Mouse (Mus musculus): ENCODE results near the gene Eomes. TPM values are rescaled to one million over a fixed set of nuclear protein-coding genes. Genes with fewer than 3 reads are reported as not detected.

Eomes gene
- not detected in 2 replicates for polyA plus RNA-seq (2012; ENCODE audit: insufficient read depth, insufficient read length, missing spikeins)

DNA sequence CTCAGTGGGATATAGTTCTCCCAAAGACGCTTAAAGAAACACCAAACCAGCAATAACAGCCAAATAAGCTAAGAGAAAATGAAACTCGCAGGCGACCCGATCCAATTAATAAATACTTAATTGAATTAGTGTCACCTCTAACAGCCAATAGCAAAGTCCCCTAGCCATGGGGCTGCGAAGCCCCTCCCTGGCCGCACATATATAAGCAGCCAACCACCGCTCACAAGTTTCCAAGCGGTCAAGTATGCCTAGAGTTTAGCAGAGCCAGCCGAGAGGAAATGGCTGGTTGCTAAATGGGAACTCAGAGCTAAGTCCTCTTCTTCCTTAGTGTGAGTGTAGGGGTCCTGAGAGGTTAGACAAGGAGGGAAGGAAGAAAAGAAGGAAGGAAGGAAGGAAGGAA, at the start of gene Eomes:
Eomes (plus strand) TSS at position 252 of the 400 bp plus-strand sequence.
- peak within 1 kb of the TSS; percentile 51 for H3K4me3 ChIP-seq (ENCODE audit: insufficient read depth, low read depth, low read length)
- peaks cover 6% of the 10 kb centered on the region for H3K4me1 ChIP-seq (ENCODE audit: control insufficient read depth, insufficient read depth, insufficient read length, low read length)
- H3K27ac ChIP-seq (replicated peaks; ENCODE audit: low read depth, low read length), result no peak within 1 kb of the TSS

DNA sequence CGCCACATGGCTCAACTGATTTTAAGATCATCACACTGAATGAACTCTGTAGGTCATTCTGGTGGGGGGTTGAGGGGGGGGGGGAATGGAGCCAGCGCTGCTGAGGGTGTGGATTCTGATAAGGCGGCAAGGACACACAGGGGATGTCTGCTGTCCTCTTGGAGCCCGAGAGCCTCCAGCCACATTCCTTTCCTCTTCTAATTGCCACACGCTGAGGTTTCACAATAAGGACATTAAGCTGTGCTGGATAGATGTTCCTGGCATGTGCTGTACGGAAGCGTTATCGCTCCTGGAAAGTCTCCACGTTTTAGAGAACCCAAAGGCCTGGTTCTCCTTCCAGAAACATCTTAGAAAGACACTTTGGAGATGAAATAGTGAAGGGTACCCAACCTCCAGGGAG, 33.2 kb upstream of the Eomes start:
- Histone ChIP-seq H3K4me3 (ENCODE audit: insufficient read depth, low read depth, low read length) (no peak overlapping the region), H3K27ac (replicated peaks; ENCODE audit: low read depth, low read length) (no peak overlapping the region), H3K4me1 (ENCODE audit: control insufficient read depth, insufficient read depth, insufficient read length, low read length) (no peaks in the 10 kb centered on the region)

- H3K4me3 ChIP-seq (ENCODE audit: insufficient read depth, low read depth, low read length), result no peak overlapping the region
- no peaks in the 10 kb centered on the region for H3K4me1 ChIP-seq (ENCODE audit: control insufficient read depth, insufficient read depth, insufficient read length, low read length)
- no peak overlapping the region for H3K27ac ChIP-seq (replicated peaks; ENCODE audit: low read depth, low read length)
Measured at GRCm38 (mm10) chr9:118449336-118449735, 28.7 kb upstream of the Eomes start.

DNA sequence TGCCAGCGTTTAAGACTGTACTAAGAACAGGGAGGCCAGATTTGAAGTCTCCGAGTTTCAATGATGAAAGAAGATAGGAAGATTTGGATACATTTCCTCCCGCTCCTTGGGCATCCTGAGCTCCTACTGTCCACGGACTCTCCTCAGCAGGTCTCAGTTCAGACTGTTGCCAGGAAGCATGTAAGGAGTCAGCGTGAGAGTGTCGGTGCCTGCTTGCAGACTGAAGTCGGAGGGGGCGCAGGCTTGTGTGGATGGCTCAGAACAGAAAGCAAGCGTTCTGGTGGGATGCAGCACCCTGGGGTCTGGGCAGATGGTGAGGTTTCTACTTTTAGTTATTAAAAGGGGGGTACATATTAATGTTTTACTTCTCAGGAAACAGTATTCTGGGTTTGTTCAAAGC, 24.6 kb upstream of the Eomes start:
- Histone ChIP-seq H3K27ac (replicated peaks; ENCODE audit: low read depth, low read length) (no peak overlapping the region), H3K4me3 (ENCODE audit: insufficient read depth, low read depth, low read length) (peak overlapping the region; percentile 52), H3K4me1 (ENCODE audit: control insufficient read depth, insufficient read depth, insufficient read length, low read length) (no peaks in the 10 kb centered on the region)

GRCm38 (mm10) chr9:118455188-118455845, 22.7 kb upstream of the Eomes start:
- no peak overlapping the region for H3K4me3 ChIP-seq (ENCODE audit: insufficient read depth, low read depth, low read length)
- H3K27ac ChIP-seq (replicated peaks; ENCODE audit: low read depth, low read length), result no peak overlapping the region
- H3K4me1 ChIP-seq (ENCODE audit: control insufficient read depth, insufficient read depth, insufficient read length, low read length), result no peaks in the 10 kb centered on the region

DNA sequence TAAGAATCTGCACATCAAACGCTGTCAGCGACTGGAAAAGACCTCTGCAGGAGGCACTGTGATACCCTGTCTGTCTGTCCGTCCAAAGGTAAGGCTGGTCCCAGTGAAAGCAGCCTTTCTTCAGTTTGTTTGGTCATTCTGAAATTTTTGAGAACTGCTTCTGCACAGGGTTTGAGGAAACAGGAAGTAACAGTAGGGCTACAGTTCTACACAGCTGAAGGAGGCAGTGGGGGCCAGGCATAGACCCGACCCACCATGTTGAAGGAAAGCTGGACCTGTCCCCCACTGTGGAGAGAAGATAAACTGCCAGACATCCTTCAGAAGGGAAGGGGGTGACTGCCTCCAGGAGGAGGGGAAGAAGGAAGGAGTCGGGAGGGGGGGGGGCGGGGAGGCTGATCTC, 21.6 kb upstream of the Eomes start:
- H3K4me1 ChIP-seq (ENCODE audit: control insufficient read depth, insufficient read depth, insufficient read length, low read length), result no peaks in the 10 kb centered on the region
- H3K4me3 ChIP-seq (ENCODE audit: insufficient read depth, low read depth, low read length), result no peak overlapping the region
- H3K27ac ChIP-seq (replicated peaks; ENCODE audit: low read depth, low read length), result no peak overlapping the region

GRCm38 (mm10) chr9:118458039-118458438, 20.0 kb upstream of the Eomes start:
- Histone ChIP-seq H3K27ac (replicated peaks; ENCODE audit: low read depth, low read length) (no peak overlapping the region), H3K4me3 (ENCODE audit: insufficient read depth, low read depth, low read length) (no peak overlapping the region), H3K4me1 (ENCODE audit: control insufficient read depth, insufficient read depth, insufficient read length, low read length) (no peaks in the 10 kb centered on the region)

DNA sequence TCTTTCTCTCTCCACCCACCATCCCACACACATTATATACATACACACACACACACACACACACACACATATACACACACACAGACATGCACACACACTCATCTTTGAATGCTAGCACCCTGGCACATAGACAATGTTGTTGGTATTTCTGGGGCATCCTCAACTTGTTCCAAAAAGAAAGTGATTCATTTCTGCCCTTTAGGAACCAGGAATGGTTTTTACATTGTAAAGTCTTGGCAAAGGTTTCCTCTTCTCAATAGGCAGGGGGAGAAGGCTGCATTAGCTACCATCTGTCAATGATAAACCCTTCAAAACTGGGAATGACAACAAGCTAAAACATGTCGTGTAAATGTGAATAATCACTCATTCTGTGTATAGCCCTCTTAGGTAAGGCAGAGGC, 14.0 kb upstream of the Eomes start:
- Histone ChIP-seq H3K4me3 (ENCODE audit: insufficient read depth, low read depth, low read length) (no peak overlapping the region), H3K4me1 (ENCODE audit: control insufficient read depth, insufficient read depth, insufficient read length, low read length) (no peaks in the 10 kb centered on the region), H3K27ac (replicated peaks; ENCODE audit: low read depth, low read length) (no peak overlapping the region)

DNA sequence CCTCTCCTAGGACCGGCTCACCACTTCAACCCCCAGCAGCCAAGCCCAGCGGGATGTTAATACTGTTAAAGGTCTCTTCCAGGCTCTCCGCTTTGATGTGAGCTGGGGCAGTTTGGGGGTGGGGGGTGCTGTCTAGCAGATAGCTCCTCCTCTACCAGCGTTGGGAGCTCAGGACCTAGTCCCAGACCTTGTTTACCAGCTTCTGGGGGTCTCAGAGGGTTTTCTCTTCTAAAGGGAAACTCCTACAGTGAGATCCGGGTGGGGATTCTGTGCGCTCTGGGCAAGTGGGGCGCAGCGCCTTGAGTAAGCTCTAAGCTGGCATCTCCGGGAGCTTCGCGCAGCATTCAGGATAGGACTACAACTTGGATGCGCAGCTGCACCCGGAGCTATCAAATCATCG, 9.7 kb upstream of the Eomes start:
- Histone ChIP-seq H3K4me3 (ENCODE audit: insufficient read depth, low read depth, low read length) (no peak overlapping the region), H3K4me1 (ENCODE audit: control insufficient read depth, insufficient read depth, insufficient read length, low read length) (no peaks in the 10 kb centered on the region), H3K27ac (replicated peaks; ENCODE audit: low read depth, low read length) (no peak overlapping the region)

DNA sequence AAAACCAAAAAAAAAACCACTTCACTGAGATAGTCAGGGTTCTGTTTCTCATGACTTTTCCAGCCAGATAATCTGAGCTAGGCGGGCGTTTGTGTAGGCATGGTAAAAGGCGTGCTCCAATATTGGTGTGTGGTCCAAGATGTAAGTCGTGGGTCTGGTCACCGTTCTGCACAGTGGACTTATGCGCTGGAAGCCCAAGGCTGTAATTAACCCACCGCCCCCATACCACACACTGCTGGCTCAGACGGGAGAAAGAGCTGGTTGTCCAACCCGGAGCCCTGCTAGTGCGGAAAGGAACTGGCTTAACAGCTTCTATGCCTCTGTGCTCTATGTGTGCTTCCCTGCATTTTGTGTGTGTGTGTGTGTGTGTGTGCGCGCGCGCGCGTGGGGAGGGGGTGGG, 8.7 kb upstream of the Eomes start:
- no peak overlapping the region for H3K4me3 ChIP-seq (ENCODE audit: insufficient read depth, low read depth, low read length)
- H3K27ac ChIP-seq (replicated peaks; ENCODE audit: low read depth, low read length), result no peak overlapping the region
- no peaks in the 10 kb centered on the region for H3K4me1 ChIP-seq (ENCODE audit: control insufficient read depth, insufficient read depth, insufficient read length, low read length)

GRCm38 (mm10) chr9:118471296-118471695, 6.7 kb upstream of the Eomes start:
- Histone ChIP-seq H3K4me3 (ENCODE audit: insufficient read depth, low read depth, low read length) (no peak overlapping the region), H3K4me1 (ENCODE audit: control insufficient read depth, insufficient read depth, insufficient read length, low read length) (no peaks in the 10 kb centered on the region), H3K27ac (replicated peaks; ENCODE audit: low read depth, low read length) (no peak overlapping the region)

GRCm38 (mm10) chr9:118476211-118476765, 1.7 kb upstream of the Eomes start:
- Histone ChIP-seq H3K4me3 (ENCODE audit: insufficient read depth, low read depth, low read length) (peak overlapping the region; percentile 51; the same call in 1 of the 2 replicates), H3K27ac (replicated peaks; ENCODE audit: low read depth, low read length) (no peak overlapping the region), H3K4me1 (ENCODE audit: control insufficient read depth, insufficient read depth, insufficient read length, low read length) (peaks cover 6% of the 10 kb centered on the region)

DNA sequence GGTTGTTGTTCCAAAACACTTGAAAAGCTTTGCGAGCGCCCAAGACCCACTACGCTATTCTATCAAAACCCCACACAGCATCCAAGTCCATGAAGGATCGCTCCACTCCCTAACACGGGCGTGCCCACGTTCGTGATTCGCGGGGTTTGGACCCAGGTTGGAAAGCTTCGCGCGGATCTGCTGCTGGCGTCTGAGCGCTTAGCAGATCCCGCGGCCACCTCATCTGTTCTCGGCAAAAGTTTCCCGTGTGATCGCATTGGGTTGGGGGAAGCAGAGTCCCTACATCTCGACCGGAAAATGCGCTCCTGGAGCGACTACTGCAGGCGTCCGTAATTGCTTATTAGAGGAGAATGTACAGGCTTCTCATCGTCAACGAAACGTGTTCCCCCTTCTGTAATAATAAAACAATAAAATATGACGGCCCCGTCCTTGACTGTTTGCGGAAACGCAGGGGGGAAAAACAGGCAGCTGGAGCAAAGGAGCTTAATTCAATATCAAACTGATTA, 1.2 kb upstream of the Eomes start:
- H3K27ac ChIP-seq (replicated peaks; ENCODE audit: low read depth, low read length), result no peak overlapping the region
- H3K4me3 ChIP-seq (ENCODE audit: insufficient read depth, low read depth, low read length), result peak overlapping the region; percentile 51
- H3K4me1 ChIP-seq (ENCODE audit: control insufficient read depth, insufficient read depth, insufficient read length, low read length), result peaks cover 6% of the 10 kb centered on the region

GRCm38 (mm10) chr9:118477281-118477931, 606 bp upstream of the Eomes start:
- H3K4me1 ChIP-seq (ENCODE audit: control insufficient read depth, insufficient read depth, insufficient read length, low read length), result peaks cover 6% of the 10 kb centered on the region
- peak overlapping the region; percentile 51 for H3K4me3 ChIP-seq (ENCODE audit: insufficient read depth, low read depth, low read length)
- H3K27ac ChIP-seq (replicated peaks; ENCODE audit: low read depth, low read length), result no peak overlapping the region

DNA sequence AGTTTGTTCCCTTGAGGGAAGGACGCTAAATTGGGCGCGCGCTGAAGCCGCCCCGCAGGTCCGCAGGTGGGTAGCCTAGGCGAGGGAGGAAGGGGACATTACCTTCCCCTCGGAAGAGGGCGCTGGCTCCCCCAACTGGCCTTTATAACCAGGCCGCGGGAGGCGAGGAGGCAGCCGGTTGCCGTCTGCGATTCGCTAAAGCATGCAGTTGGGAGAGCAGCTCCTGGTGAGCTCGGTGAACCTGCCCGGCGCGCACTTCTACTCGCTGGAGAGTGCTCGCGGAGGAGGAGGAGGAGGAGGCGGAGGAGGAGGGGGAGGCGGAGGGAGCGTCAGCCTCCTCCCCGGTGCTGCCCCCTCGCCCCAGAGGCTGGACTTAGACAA, 436 bp downstream of the Eomes start:
- H3K4me1 ChIP-seq (ENCODE audit: control insufficient read depth, insufficient read depth, insufficient read length, low read length), result peaks cover 6% of the 10 kb centered on the region
- H3K4me3 ChIP-seq (ENCODE audit: insufficient read depth, low read depth, low read length), result peak overlapping the region; percentile 51
- H3K27ac ChIP-seq (replicated peaks; ENCODE audit: low read depth, low read length), result no peak overlapping the region

All from brown adipose tissue, adult 24 weeks (tissue).